Mouse (Mus musculus) right cerebral cortex, postnatal 14 days (tissue): ENCODE measurements around the gene Ntn5.

ENCODE experiments used
- DNase-seq: peaks from one replicate; pipeline ENCODE4 v3.0.0; 2022

Ntn5 gene

DNA sequence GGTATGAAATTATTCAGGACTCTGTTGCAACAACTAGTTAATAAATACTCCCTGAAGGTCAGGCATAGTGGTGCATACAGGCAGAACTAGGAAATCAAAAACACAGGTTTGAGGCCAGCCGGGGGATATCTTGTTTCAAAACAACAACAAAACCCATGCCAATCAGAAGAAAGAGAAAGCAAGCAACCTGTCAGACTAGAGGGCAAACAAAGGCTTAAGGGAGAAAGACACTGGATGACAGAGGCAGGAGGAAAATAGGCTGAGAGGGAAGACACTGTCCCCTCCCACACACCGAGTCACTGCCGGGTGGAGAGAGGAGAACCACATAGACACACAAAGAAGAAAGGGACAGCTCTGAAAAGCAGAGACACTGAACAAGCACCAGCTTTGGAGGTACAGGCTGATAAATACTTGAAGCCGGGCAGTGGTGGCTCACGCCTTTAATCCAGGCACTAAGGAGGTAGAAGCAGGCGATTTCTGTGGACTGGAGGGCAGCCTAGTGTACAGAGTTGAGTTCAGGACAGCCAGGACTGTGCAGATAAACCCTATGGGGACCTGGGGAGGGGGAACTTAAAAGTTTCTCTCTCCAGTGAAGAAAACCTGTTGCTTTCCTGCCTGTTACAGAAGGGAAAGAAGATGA lies 30.2 kb downstream of the Ntn5 start:
- no peak for DNase-seq

DNA sequence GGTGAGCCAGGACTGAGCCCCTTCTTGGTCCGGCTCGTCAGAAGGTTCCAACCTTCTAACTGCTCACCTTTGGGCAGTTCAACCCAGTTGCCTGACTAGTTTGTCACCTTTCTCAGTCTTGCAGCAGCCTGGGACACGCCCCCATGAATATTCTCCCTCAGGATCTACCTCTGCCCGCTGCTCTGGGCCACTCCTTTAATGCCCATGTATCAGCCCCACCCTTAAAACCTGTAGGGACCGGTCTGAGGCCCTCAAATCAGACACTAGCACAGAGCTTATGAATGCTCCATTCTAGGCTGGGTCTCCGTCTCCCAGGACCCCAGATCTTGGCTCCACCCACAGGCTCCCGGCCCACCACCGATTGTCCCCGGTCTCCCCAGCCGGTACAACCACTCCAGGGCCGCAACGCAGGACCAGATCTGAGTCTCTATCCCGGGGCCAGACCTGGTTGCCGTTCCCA lies 30.8 kb downstream of the Ntn5 start:
- DNase-seq: no peak

DNA sequence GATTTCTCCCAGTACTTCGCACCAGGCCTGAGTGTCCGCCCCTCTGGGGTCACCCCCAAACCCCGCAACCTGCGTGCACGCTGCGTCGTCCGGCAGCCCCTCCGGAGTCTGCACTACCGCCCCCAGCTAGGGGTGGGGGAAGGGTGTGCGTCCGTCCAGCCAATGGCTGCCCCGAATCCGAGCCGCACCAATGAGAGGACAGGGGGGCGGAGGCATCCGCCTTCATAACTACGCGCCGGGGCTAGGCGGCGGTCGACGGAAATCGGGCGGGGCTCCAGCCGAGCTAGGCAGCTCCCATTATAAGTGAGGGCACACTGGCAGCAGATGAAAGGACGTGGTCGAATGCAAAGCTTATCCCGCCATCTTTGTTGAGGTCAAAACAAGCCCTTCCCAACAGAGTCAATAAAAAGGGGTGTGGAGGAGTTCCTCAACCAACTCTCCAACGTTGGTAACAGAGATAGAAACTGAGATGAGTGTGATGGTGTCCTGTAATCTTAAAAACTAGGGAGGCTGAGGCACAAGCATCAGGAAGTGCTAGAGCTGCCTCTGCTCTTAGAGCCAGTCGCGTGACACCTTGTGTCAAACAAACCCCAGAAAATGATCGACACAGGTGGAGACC lies 31.4 kb downstream of the Ntn5 start, which contains the start of gene Rpl18:
TSS of gene Rpl18 (plus strand) at position 368 of the 619 bp plus-strand sequence.
- DNase-seq: peak; percentile 99

DNA sequence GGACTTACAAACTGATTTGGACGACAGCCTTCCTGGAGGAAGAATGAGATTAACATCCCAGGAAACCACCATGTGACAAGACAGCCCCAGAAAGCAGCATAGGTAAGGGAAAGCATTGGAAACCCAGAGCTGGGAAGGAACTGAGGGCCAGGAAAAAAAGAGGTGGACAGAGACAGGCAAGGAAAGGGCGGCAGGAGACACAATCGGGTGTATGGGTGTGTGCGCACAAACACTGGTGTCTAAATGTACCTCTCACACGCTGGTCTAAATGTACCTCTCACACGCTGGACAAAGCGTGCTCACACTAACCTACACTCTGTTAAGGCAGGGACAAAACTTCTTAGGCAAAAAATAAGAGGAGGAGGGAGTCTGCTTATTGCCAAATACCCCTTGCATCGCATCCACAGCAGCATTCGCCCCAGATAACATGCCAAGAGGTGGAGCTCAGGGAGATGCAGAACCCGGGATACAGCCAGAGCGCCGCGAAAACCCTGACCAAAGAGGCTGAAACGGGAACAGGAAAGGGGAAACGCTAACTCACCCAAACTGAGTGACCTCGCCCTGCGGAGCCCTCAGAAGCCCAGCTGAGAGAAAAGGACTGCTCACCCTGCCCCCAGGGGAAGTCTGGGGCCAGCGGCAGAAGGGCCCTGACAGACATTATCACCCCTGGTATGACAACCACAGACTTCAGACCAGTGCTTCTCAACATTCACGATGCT lies 32.1 kb downstream of the Ntn5 start:
- no peak for DNase-seq

DNA sequence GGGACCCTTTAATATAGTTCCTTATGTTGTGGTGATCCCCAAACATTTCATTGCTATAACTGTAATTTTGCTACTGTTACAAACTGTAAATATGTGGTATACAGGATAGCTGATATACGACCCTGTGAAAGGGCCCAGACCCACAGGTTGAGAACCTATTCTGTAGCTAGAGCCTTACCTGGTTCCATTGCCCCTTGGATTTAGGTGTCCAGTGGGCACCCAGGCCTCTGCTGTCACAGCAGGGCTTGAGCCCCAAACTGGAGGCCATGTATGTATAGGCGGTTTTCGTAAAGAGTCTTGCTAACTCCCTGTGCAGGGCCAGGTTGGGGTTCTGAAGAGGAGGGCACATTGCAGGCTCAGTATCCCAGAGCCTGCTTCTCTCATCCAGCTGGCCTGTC lies 32.6 kb downstream of the Ntn5 start:
- DNase-seq: no peak

DNA sequence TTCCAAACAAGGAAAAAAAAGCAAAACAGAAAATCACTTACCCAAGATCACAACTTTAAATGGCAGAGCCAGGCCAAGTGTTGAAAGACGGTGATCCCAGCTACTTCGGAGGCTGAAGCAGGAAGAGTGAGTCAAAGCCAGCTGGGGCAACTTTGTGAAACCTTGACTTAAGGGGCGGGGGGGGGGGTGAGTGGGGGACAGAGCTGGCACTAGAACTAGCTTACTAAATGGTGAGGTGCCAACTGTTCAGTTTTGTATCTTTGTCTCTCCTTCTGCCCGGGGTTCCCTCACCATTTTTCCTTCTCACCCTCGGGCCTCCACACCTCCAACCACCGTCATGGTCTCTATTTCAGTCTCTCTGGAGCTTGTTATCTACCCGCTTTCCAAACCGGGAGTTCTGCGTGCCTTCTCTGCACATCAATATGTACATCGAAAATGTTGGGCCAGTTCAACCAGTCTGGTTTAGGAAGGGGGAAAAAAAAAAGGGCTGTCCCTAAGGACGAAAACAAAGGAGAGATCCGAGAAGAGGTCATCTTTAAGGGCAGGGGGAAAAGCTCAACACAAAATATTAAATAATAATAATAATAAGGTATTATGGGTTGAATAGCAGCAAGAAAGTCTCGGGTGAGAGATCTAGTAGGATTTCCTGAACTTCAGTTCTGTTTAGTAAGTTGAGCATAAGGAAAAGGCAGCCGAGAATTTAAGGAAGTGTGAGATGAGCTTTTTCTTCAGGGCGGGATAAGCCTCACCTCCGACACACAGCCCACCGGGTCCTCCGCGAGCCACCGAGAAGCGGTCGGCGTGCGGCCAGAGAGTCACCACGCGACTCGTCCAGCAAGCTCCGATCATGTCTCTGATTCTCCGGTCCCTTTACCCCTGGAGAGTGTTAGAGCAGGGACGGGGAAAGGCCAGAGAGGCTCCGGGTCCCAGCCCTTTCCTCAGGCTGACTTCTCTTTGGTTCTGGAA lies 33.4 kb downstream of the Ntn5 start:
- DNase-seq: no peak

- DNase-seq: peak; percentile 99
These were observed 34.1 kb downstream of the Ntn5 start, which contains the start of gene Sphk2 for GRCm38 (mm10) chr7:45717918-45718297. Gene Sphk2 (minus strand): TSS chr7:45718002.

DNA sequence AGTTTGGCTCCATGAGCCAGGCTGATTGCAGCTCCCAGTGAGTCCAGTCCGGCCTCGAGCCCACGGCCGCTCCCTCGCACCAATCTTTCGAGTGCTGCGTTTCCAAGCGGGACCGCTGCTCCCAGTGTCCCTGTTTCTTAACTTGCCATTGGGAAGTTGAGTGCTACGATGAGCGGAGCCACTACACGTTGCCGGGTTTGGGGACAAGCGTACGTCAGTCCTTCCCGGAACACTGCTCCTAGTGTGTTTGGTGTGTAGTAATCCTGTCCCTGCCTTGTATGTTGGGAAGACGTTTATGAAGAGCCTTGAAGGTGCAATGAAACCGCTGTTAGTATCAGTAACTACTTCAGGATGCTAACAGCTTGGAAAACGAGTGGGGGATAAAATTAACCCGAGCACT lies 34.5 kb downstream of the Ntn5 start:
- DNase-seq: no peak

- no peak for DNase-seq
These were observed 35.4 kb downstream of the Ntn5 start for GRCm38 (mm10) chr7:45719180-45719579.

- no peak for DNase-seq
These were observed 36.1 kb downstream of the Ntn5 start for GRCm38 (mm10) chr7:45719738-45720412.

- DNase-seq: no peak
These were observed 36.8 kb downstream of the Ntn5 start, which contains the start of gene Fam83e for GRCm38 (mm10) chr7:45720413-45721233. Gene Fam83e (plus strand): TSS chr7:45721212.

DNA sequence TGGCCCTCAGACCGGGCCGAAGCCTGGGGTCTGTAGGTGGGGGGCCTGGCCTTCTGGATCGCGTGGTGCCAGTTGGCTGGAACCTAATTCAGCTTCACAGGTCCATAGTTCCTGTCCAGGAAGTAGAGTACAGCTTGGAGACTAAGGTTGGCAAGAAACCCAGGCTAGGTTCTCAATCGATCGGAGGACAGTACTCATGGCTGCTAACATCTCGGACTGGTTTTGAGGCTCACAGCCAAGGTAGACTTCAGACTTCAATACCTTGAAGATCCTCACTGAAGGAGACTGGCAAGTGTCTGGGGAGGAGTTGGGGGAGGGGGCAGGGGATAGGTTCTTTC lies 37.4 kb downstream of the Ntn5 start:
- no peak for DNase-seq

GRCm38 (mm10) chr7:45721642-45722347 lies 38.0 kb downstream of the Ntn5 start:
- no peak for DNase-seq

- no peak for DNase-seq
These were observed 38.5 kb downstream of the Ntn5 start for GRCm38 (mm10) chr7:45722348-45722713.

GRCm38 (mm10) chr7:45723301-45723700 lies 39.5 kb downstream of the Ntn5 start:
- no peak for DNase-seq

DNA sequence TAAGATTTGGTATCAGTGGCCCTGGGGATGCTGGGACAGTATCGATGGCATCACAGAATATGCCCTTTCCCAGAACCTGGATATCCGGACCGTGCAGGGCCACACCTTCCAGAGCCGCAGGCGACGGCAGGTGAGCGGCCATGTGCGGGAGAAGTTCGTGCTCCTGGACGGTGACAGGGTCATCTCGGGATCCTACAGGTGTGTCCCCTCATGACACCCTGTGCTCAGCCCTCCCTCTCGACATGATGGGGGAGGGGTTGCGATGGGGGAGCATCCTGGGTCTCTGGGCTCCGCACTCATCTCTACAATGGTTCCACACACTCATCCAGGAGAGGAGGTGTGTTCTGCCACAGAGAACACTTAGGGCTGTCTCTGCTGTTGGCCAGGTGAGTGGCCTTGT lies 40.0 kb downstream of the Ntn5 start:
- DNase-seq: no peak

DNA sequence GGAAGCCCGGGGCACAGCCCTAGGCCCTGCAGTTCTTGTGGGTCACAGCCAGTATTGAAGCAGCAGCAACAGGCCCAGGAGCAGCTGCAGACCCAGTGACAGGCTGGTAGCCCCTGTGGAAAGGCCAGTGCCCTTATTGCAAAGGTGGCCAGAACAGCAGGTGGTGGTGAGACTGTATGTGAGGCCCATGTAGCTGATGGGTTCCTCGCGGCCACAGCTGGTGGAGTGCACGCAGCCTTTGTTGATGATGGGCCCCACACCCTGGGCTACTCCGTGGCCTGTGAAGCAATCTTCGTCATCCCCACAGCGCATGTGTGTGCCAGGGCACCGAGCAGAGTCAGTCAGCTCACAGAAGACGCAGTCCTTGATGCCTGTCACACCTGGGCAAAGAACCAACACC lies 41.3 kb downstream of the Ntn5 start:
- DNase-seq: no peak

GRCm38 (mm10) chr7:45725713-45726112 lies 41.9 kb downstream of the Ntn5 start, which contains the start of gene Spaca4:
Gene Spaca4 (minus strand): TSS chr7:45725813.
- DNase-seq: no peak

DNA sequence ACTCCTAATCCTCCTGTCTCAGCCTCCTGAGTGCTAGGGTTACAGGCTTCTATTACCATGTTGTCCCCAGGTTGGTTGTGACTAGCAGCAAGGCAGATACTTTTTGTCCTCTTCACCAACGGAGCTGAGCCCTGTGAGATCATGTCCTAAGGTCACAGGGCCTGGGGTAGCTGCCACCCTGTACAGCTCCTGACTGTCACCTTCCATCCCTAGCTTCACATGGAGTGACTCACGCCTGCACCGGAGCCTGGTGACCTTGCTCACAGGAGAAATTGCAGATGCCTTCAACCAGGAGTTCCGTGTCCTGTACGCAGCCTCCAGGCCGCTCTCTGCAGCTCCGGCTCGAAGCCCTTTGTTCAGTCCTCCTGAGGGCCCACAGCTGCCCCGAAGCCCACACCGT lies 42.6 kb downstream of the Ntn5 start:
- DNase-seq: no peak

- DNase-seq: no peak
These were observed 43.8 kb downstream of the Ntn5 start for GRCm38 (mm10) chr7:45727625-45728024.
